Comparison of ENCODE assay signal across 22 mouse cellular contexts in genomic region chr17:5768164-5768705, GRCm38 (mm10).
A peak's percentile ranks its signal among the peaks of the same experiment; 100 is the strongest.
DNase-seq lines count a peak whose midpoint lies in the region; ATAC-seq and TF ChIP-seq lines count a peak whose summit lies in the region.
"Had no signal": no experiment of that assay in that cellular context is flagged by ENCODE, and none has a peak within 500 bp of the region (broad histone marks: within the 10 kb centered on the region; RNA-seq: fewer than 3 reads in every experiment).

No protein-coding gene starts in this region.

- H3K4me2 ChIP-seq in forebrain, embryonic 11.5 days (ENCODE audit: low read depth, low read length, severe bottlenecking): no peak overlapping the region
- no peak overlapping the region for H3K4me2 ChIP-seq in forebrain, embryonic 15.5 days (replicated peaks)
- H3K4me2 ChIP-seq in lung, embryonic 14.5 days: no peak overlapping the region
- no peak overlapping the region for H3K4me2 ChIP-seq in lung, postnatal 0 days (replicated peaks; ENCODE audit: low read depth, low read length)
- no peak overlapping the region for H3K4me2 ChIP-seq in limb, embryonic 15.5 days
- H3K4me2 ChIP-seq: heart, embryonic 12.5 days; intestine, embryonic 15.5 days; liver, embryonic 11.5 days had no signal

- peaks cover 6% of the 10 kb centered on the region; the same call in 1 of the 2 replicates for H3K4me1 ChIP-seq in forebrain, embryonic 11.5 days (replicated peaks; ENCODE audit: control insufficient read depth, insufficient read depth, low read length)
- peaks cover 17% of the 10 kb centered on the region for H3K4me1 ChIP-seq in forebrain, embryonic 15.5 days
- H3K4me1 ChIP-seq in lung, embryonic 14.5 days (ENCODE audit: insufficient read depth): peaks cover 9% of the 10 kb centered on the region
- H3K4me1 ChIP-seq in lung, postnatal 0 days (ENCODE audit: insufficient read depth, low read depth, low read length): no peaks in the 10 kb centered on the region
- peaks cover 22% of the 10 kb centered on the region for H3K4me1 ChIP-seq in limb, embryonic 15.5 days

- peak; percentile 54 to 66 for DNase-seq in adrenal gland, adult (ENCODE audit: inconsistent age in 2 of 2, low spot score in 1 of 2)
- no peak for DNase-seq in adrenal gland, postnatal 10 days
- peak; percentile 42 for DNase-seq in forebrain, embryonic 11.5 days (ENCODE audit: low spot score)
- DNase-seq in lung, embryonic 14.5 days: no peak
- no peak for DNase-seq in lung, postnatal 0 days (ENCODE audit: low spot score)
- DNase-seq: cerebellum, adult 2 months; cerebellum, postnatal 14 days; forebrain, postnatal 0 days; gastrocnemius, postnatal 10 days; heart, adult 18-20 months; heart, postnatal 10 days; kidney, adult 2 months; kidney, postnatal 36 days; midbrain, embryonic 14.5 days had no signal

- ATAC-seq in forebrain, embryonic 11.5 days (replicated peaks; ENCODE audit: low FRiP score): no peak
- ATAC-seq in forebrain, embryonic 15.5 days (replicated peaks): no peak
- no peak for ATAC-seq in lung, embryonic 14.5 days (ENCODE audit: insufficient read depth)
- no peak for ATAC-seq in lung, postnatal 0 days
- no peak for ATAC-seq in limb, embryonic 15.5 days (ENCODE audit: insufficient number of reproducible peaks, low FRiP score, low TSS enrichment, low read depth)
- no peak for ATAC-seq in megakaryocyte, adult 5-6 weeks (ENCODE audit: poor library complexity, severe bottlenecking)
- ATAC-seq: forebrain, postnatal 0 days; hindbrain, postnatal 0 days; intestine, embryonic 15.5 days had no signal

- TF ChIP-seq CTCF in lung, embryonic 14.5 days (IDR thresholded peaks at IDR 0.05; ENCODE audit: low read depth): no peak
- no peak for TF ChIP-seq CTCF in lung, postnatal 0 days (IDR thresholded peaks at IDR 0.05)

- H3K9me3 ChIP-seq in forebrain, embryonic 11.5 days (ENCODE audit: control insufficient read depth, low read length): no peaks in the 10 kb centered on the region
- H3K9me3 ChIP-seq in forebrain, embryonic 15.5 days: no peaks in the 10 kb centered on the region
- no peaks in the 10 kb centered on the region for H3K9me3 ChIP-seq in lung, embryonic 14.5 days (ENCODE audit: low read depth, low read length)
- H3K9me3 ChIP-seq in lung, postnatal 0 days (ENCODE audit: low read length): no peaks in the 10 kb centered on the region
- no peaks in the 10 kb centered on the region for H3K9me3 ChIP-seq in limb, embryonic 15.5 days
- H3K9me3 ChIP-seq: intestine, embryonic 15.5 days had no signal

- no peaks in the 10 kb centered on the region for H3K27me3 ChIP-seq in forebrain, embryonic 11.5 days (ENCODE audit: control insufficient read depth, insufficient read depth, low read length)
- no peaks in the 10 kb centered on the region for H3K27me3 ChIP-seq in forebrain, embryonic 15.5 days
- no peaks in the 10 kb centered on the region for H3K27me3 ChIP-seq in lung, embryonic 14.5 days (ENCODE audit: insufficient read depth, low read length)
- H3K27me3 ChIP-seq in lung, postnatal 0 days (replicated peaks; ENCODE audit: insufficient read depth, low read length): no peaks in the 10 kb centered on the region
- H3K27me3 ChIP-seq in limb, embryonic 15.5 days: no peaks in the 10 kb centered on the region
- H3K27me3 ChIP-seq: heart, embryonic 12.5 days; intestine, embryonic 15.5 days had no signal

- no peak overlapping the region for H3K4me3 ChIP-seq in forebrain, embryonic 11.5 days (ENCODE audit: low read depth, low read length)
- H3K4me3 ChIP-seq in forebrain, embryonic 15.5 days: no peak overlapping the region
- no peak overlapping the region for H3K4me3 ChIP-seq in lung, embryonic 14.5 days (ENCODE audit: low read depth, low read length)
- no peak overlapping the region for H3K4me3 ChIP-seq in lung, postnatal 0 days (ENCODE audit: low read depth, low read length)
- no peak overlapping the region for H3K4me3 ChIP-seq in limb, embryonic 15.5 days
- H3K4me3 ChIP-seq: heart, embryonic 12.5 days; intestine, embryonic 15.5 days; layer of hippocampus, adult 2 months had no signal

- H3K27ac ChIP-seq in forebrain, embryonic 11.5 days (ENCODE audit: low read depth, low read length): no peak overlapping the region
- no peak overlapping the region for H3K27ac ChIP-seq in forebrain, embryonic 15.5 days (replicated peaks)
- peak overlapping the region; percentile 94; the same call in 1 of the 2 replicates for H3K27ac ChIP-seq in lung, embryonic 14.5 days (ENCODE audit: low read depth)
- no peak overlapping the region for H3K27ac ChIP-seq in lung, postnatal 0 days (ENCODE audit: low read length)
- 0 out of 2 replicates have a peak overlapping the region, but pooled peaks have one; percentile 17 for H3K27ac ChIP-seq in limb, embryonic 15.5 days
- H3K27ac ChIP-seq: hindbrain, postnatal 0 days; intestine, embryonic 15.5 days; layer of hippocampus, adult 2 months had no signal

- H3K9ac ChIP-seq in forebrain, embryonic 11.5 days (ENCODE audit: low read length): no peak overlapping the region
- no peak overlapping the region for H3K9ac ChIP-seq in forebrain, embryonic 15.5 days (replicated peaks)
- no peak overlapping the region for H3K9ac ChIP-seq in lung, embryonic 14.5 days
- H3K9ac ChIP-seq in lung, postnatal 0 days (replicated peaks; ENCODE audit: low read depth): no peak overlapping the region
- no peak overlapping the region for H3K9ac ChIP-seq in limb, embryonic 15.5 days
- H3K9ac ChIP-seq: forebrain, postnatal 0 days; heart, embryonic 12.5 days; intestine, embryonic 15.5 days had no signal

- TF ChIP-seq EP300 in lung, postnatal 0 days (IDR thresholded peaks at IDR 0.05): no peak

- WGBS in forebrain, embryonic 11.5 days: 53% methylated on average over 6 of the region's 6 CpGs
- WGBS in forebrain, embryonic 15.5 days: 61% methylated on average over 6 of the region's 6 CpGs
- WGBS in lung, embryonic 14.5 days: 62% methylated on average over 6 of the region's 6 CpGs
- 64% methylated on average over 6 of the region's 6 CpGs for WGBS in lung, postnatal 0 days
- 68% methylated on average over 6 of the region's 6 CpGs for WGBS in limb, embryonic 15.5 days

- no peaks in the 10 kb centered on the region for H3K36me3 ChIP-seq in forebrain, embryonic 11.5 days (ENCODE audit: control insufficient read depth, insufficient read depth, low read length)
- no peaks in the 10 kb centered on the region for H3K36me3 ChIP-seq in forebrain, embryonic 15.5 days
- H3K36me3 ChIP-seq in lung, embryonic 14.5 days (ENCODE audit: insufficient read depth): no peaks in the 10 kb centered on the region
- no peaks in the 10 kb centered on the region for H3K36me3 ChIP-seq in lung, postnatal 0 days (ENCODE audit: insufficient read depth, low read length)
- no peaks in the 10 kb centered on the region for H3K36me3 ChIP-seq in limb, embryonic 15.5 days
- H3K36me3 ChIP-seq: heart, embryonic 12.5 days; intestine, embryonic 15.5 days had no signal

Comparison
In these comparisons a context has a peak if more than half of its experiments do, and no peak if none do; other contexts are left out.
1. DNase-seq: peak in adrenal gland, adult (2 of 2) and forebrain, embryonic 11.5 days (single experiment); none in adrenal gland, postnatal 10 days (single experiment), lung, embryonic 14.5 days (single experiment) and lung, postnatal 0 days (single experiment).
2. H3K27ac ChIP-seq: peak in lung, embryonic 14.5 days (single experiment) and limb, embryonic 15.5 days (single experiment); none in forebrain, embryonic 11.5 days (single experiment), forebrain, embryonic 15.5 days (single experiment) and lung, postnatal 0 days (single experiment).